Mouse (Mus musculus): ENCODE results near the gene Hnmt.
A peak's percentile ranks its signal among the peaks of the same experiment; 100 is the strongest.
"Not testable (repeated sequence)": the region's sequence is repeated elsewhere in the genome, so short reads cannot be mapped to it uniquely, and the experiment has no call there.

Gene Hnmt

GRCm38 (mm10) chr2:24049344-24049990 lies at the start of gene Hnmt:
Gene Hnmt, minus strand, starts transcription at chr2:24049394.
- no peak for DNase-seq (ENCODE audit: low spot score)

GRCm38 (mm10) chr2:24096495-24096894 lies 47.3 kb upstream of the Hnmt start, which contains the start of gene Tbpl2:
Gene Tbpl2, minus strand, starts transcription at chr2:24096595.
- DNase-seq (ENCODE audit: low spot score), result no peak

- no peak for DNase-seq (ENCODE audit: low spot score)
Measured at GRCm38 (mm10) chr2:24090921-24091320, 41.7 kb upstream of the Hnmt start.

- no peak for DNase-seq (ENCODE audit: low spot score)
Measured at GRCm38 (mm10) chr2:24050459-24050858, 1.3 kb upstream of the Hnmt start.

GRCm38 (mm10) chr2:24048480-24049097 lies 605 bp downstream of the Hnmt start:
- DNase-seq (ENCODE audit: low spot score), result peak; percentile 72

GRCm38 (mm10) chr2:24047551-24048479 lies 1.4 kb downstream of the Hnmt start:
- no peak for DNase-seq (ENCODE audit: low spot score)

- DNase-seq (ENCODE audit: low spot score), result no peak
Measured at GRCm38 (mm10) chr2:24042901-24043300, 6.3 kb downstream of the Hnmt start.

GRCm38 (mm10) chr2:24040531-24040930 lies 8.7 kb downstream of the Hnmt start:
- DNase-seq (ENCODE audit: low spot score), result no peak

GRCm38 (mm10) chr2:24019386-24019785 lies 29.8 kb downstream of the Hnmt start:
- DNase-seq (ENCODE audit: low spot score), result not testable (repeated sequence)

- DNase-seq (ENCODE audit: low spot score), result no peak
Measured at GRCm38 (mm10) chr2:24018966-24019365, 30.2 kb downstream of the Hnmt start.

- no peak for DNase-seq (ENCODE audit: low spot score)
Measured at GRCm38 (mm10) chr2:24014957-24015356, 34.2 kb downstream of the Hnmt start.

- no peak for DNase-seq (ENCODE audit: low spot score)
Measured at GRCm38 (mm10) chr2:23999323-23999722, 49.9 kb downstream of the Hnmt start.

- no peak for DNase-seq (ENCODE audit: low spot score)
Measured at GRCm38 (mm10) chr2:23998836-23999235, 50.4 kb downstream of the Hnmt start.

GRCm38 (mm10) chr2:23996830-23997229 lies 52.4 kb downstream of the Hnmt start:
- no peak for DNase-seq (ENCODE audit: low spot score)

- not testable (repeated sequence) for DNase-seq (ENCODE audit: low spot score)
Measured at GRCm38 (mm10) chr2:23990034-23990573, 59.1 kb downstream of the Hnmt start.

GRCm38 (mm10) chr2:23987283-23987682 lies 61.9 kb downstream of the Hnmt start:
- DNase-seq (ENCODE audit: low spot score), result no peak

GRCm38 (mm10) chr2:23983343-23983742 lies 65.9 kb downstream of the Hnmt start:
- no peak for DNase-seq (ENCODE audit: low spot score)

GRCm38 (mm10) chr2:23982860-23983259 lies 66.3 kb downstream of the Hnmt start:
- DNase-seq (ENCODE audit: low spot score), result no peak

- DNase-seq (ENCODE audit: low spot score), result not testable (repeated sequence)
Measured at GRCm38 (mm10) chr2:23960659-23961274, 88.4 kb downstream of the Hnmt start.
